12 mouse cellular contexts compared by ENCODE assay signal in genomic region chr1:58291394-58292300, GRCm38 (mm10). TPM values are rescaled to one million over a fixed set of nuclear protein-coding genes. Genes with fewer than 3 reads are reported as not detected.
A peak's percentile ranks its signal among the peaks of the same experiment; 100 is the strongest.
DNase-seq lines count a peak whose midpoint lies in the region; ATAC-seq and TF ChIP-seq lines count a peak whose summit lies in the region.
"Had no signal": no experiment of that assay in that cellular context is flagged by ENCODE, and none has a peak within 500 bp of the region (broad histone marks: within the 10 kb centered on the region; RNA-seq: fewer than 3 reads in every experiment).

No protein-coding gene starts in this region.

- ATAC-seq in forebrain, postnatal 0 days = peak; percentile 53; the same call in 1 of the 2 replicates
- no peak for ATAC-seq in forebrain, embryonic 12.5 days (ENCODE audit: low FRiP score)
- ATAC-seq in lung, embryonic 14.5 days (ENCODE audit: insufficient read depth) = peak; percentile 63; the same call in 1 of the 2 replicates
- no peak for ATAC-seq in midbrain, embryonic 13.5 days

- DNase-seq in forebrain, postnatal 0 days = peak; percentile 62
- peak; percentile 70 for DNase-seq in lung, embryonic 14.5 days
- DNase-seq in lung, adult 2 months = no peak
- peak; percentile 23 to 35 for DNase-seq in gastrocnemius, postnatal 36 days
- DNase-seq in right cerebral cortex, postnatal 14 days = peak; percentile 24
- no peak for DNase-seq in kidney, postnatal 25 days
- DNase-seq: thymus, adult 2 months had no signal

- intact Hi-C loops in gastrocnemius, postnatal 36 days (cut with DNase I) = no loop called here

- TF ChIP-seq CTCF in forebrain, postnatal 0 days (IDR thresholded peaks at IDR 0.05; ENCODE audit: low read depth) = no peak
- no peak for TF ChIP-seq CTCF in lung, embryonic 14.5 days (IDR thresholded peaks at IDR 0.05; ENCODE audit: low read depth)
- no peak for TF ChIP-seq CTCF in lung, adult 2 months (IDR thresholded peaks at IDR 0.05; ENCODE audit: insufficient read depth, low read length)

- H3K4me1 ChIP-seq in forebrain, postnatal 0 days (ENCODE audit: insufficient read depth) = peaks cover 6% of the 10 kb centered on the region; the same call in 1 of the 2 replicates
- peaks cover 4% of the 10 kb centered on the region; the same call in 1 of the 2 replicates for H3K4me1 ChIP-seq in forebrain, embryonic 12.5 days
- peaks cover 5% of the 10 kb centered on the region; the same call in 1 of the 2 replicates for H3K4me1 ChIP-seq in lung, embryonic 14.5 days (ENCODE audit: insufficient read depth)
- no peaks in the 10 kb centered on the region for H3K4me1 ChIP-seq in lung, adult 2 months (ENCODE audit: control insufficient read depth, insufficient read depth, low read length)
- H3K4me1 ChIP-seq in midbrain, embryonic 13.5 days (replicated peaks) = no peaks in the 10 kb centered on the region
- H3K4me1 ChIP-seq: neural tube, embryonic 12.5 days had no signal

- H3K36me3 ChIP-seq in forebrain, postnatal 0 days (ENCODE audit: insufficient read depth) = no peaks in the 10 kb centered on the region
- H3K36me3 ChIP-seq in forebrain, embryonic 12.5 days (replicated peaks) = no peaks in the 10 kb centered on the region
- H3K36me3 ChIP-seq in lung, embryonic 14.5 days (ENCODE audit: insufficient read depth) = no peaks in the 10 kb centered on the region
- H3K36me3 ChIP-seq in midbrain, embryonic 13.5 days = no peaks in the 10 kb centered on the region
- H3K36me3 ChIP-seq: neural tube, embryonic 12.5 days had no signal

- no peaks in the 10 kb centered on the region for H3K27me3 ChIP-seq in forebrain, postnatal 0 days (ENCODE audit: insufficient read depth, low read length)
- no peaks in the 10 kb centered on the region for H3K27me3 ChIP-seq in forebrain, embryonic 12.5 days
- H3K27me3 ChIP-seq in lung, embryonic 14.5 days (ENCODE audit: insufficient read depth, low read length) = no peaks in the 10 kb centered on the region
- H3K27me3 ChIP-seq in midbrain, embryonic 13.5 days = no peaks in the 10 kb centered on the region
- H3K27me3 ChIP-seq: neural tube, embryonic 12.5 days had no signal

- H3K4me2 ChIP-seq in forebrain, postnatal 0 days (ENCODE audit: low read depth) = no peak overlapping the region
- no peak overlapping the region for H3K4me2 ChIP-seq in forebrain, embryonic 12.5 days
- no peak overlapping the region for H3K4me2 ChIP-seq in lung, embryonic 14.5 days
- H3K4me2 ChIP-seq in midbrain, embryonic 13.5 days (replicated peaks) = no peak overlapping the region
- H3K4me2 ChIP-seq: neural tube, embryonic 12.5 days had no signal

- no peaks in the 10 kb centered on the region for H3K9me3 ChIP-seq in forebrain, postnatal 0 days (ENCODE audit: low read length)
- H3K9me3 ChIP-seq in forebrain, embryonic 12.5 days = no peaks in the 10 kb centered on the region
- no peaks in the 10 kb centered on the region for H3K9me3 ChIP-seq in lung, embryonic 14.5 days (ENCODE audit: low read depth, low read length)
- no peaks in the 10 kb centered on the region for H3K9me3 ChIP-seq in midbrain, embryonic 13.5 days
- H3K9me3 ChIP-seq: neural tube, embryonic 12.5 days had no signal

- WGBS in forebrain, postnatal 0 days = 48% methylated on average over 13 of the region's 13 CpGs
- 67% methylated on average over 13 of the region's 13 CpGs for WGBS in forebrain, embryonic 12.5 days
- 37% methylated on average over 13 of the region's 13 CpGs for WGBS in lung, embryonic 14.5 days
- 39% methylated on average over 13 of the region's 13 CpGs for WGBS in lung, adult 2 months
- WGBS in midbrain, embryonic 13.5 days = 65% methylated on average over 13 of the region's 13 CpGs

- no peak overlapping the region for H3K9ac ChIP-seq in forebrain, postnatal 0 days
- no peak overlapping the region for H3K9ac ChIP-seq in forebrain, embryonic 12.5 days
- no peak overlapping the region for H3K9ac ChIP-seq in lung, embryonic 14.5 days
- no peak overlapping the region for H3K9ac ChIP-seq in midbrain, embryonic 13.5 days (replicated peaks)
- H3K9ac ChIP-seq: neural tube, embryonic 12.5 days had no signal

- no peak overlapping the region for H3K27ac ChIP-seq in forebrain, postnatal 0 days (ENCODE audit: low read depth, low read length)
- no peak overlapping the region for H3K27ac ChIP-seq in forebrain, embryonic 12.5 days
- H3K27ac ChIP-seq in lung, embryonic 14.5 days (ENCODE audit: low read depth) = peak overlapping the region; percentile 54; the same call in 1 of the 2 replicates
- no peak overlapping the region for H3K27ac ChIP-seq in midbrain, embryonic 13.5 days
- H3K27ac ChIP-seq: neural tube, embryonic 12.5 days had no signal

- H3K4me3 ChIP-seq in forebrain, postnatal 0 days (ENCODE audit: low read depth, low read length) = no peak overlapping the region
- no peak overlapping the region for H3K4me3 ChIP-seq in forebrain, embryonic 12.5 days (replicated peaks)
- no peak overlapping the region for H3K4me3 ChIP-seq in lung, embryonic 14.5 days (ENCODE audit: low read depth, low read length)
- no peak overlapping the region for H3K4me3 ChIP-seq in lung, adult 2 months (replicated peaks; ENCODE audit: extremely low read depth, low read depth, low read length)
- no peak overlapping the region for H3K4me3 ChIP-seq in midbrain, embryonic 13.5 days (replicated peaks)
- H3K4me3 ChIP-seq: neural tube, embryonic 12.5 days had no signal

- TF ChIP-seq POLR2A in lung, adult 2 months (IDR thresholded peaks at IDR 0.05; ENCODE audit: borderline replicate concordance, extremely low read depth, low read depth, low read length) = no peak

RNA-seq across cellular contexts. Expression of gene Aox2, which starts 13.5 kb away (rescaled TPM):
- 0.05 TPM in 1 of 2 replicates, not detected in the other for total RNA-seq in forebrain, postnatal 0 days (2014; rRNA removed)
- not detected in 2 replicates for polyA plus RNA-seq in forebrain, postnatal 0 days (2015; fragmentation: Nextera tagmentation; extraction: Ambion mirVana)
- polyA plus RNA-seq in forebrain, embryonic 12.5 days (2016; fragmentation: Nextera tagmentation; extraction: Ambion mirVana) = 0.09 and 0.15 TPM in 2 replicates
- 0.03 TPM in 1 of 2 replicates, not detected in the other for polyA plus RNA-seq in lung, embryonic 14.5 days (2014; fragmentation: Nextera tagmentation; extraction: Ambion mirVana)
- polyA plus RNA-seq in lung, adult 2 months (2012; rRNA removed) = not detected in 2 replicates
- total RNA-seq in gastrocnemius, postnatal 36 days (2021) = under 1 TPM in 1 of 2 experiments, not detected in 1; 0.13 TPM
- 0.05 TPM in 1 of 2 replicates, not detected in the other for polyA plus RNA-seq in midbrain, embryonic 13.5 days (2015; fragmentation: Nextera tagmentation; extraction: Ambion mirVana)
- polyA plus RNA-seq: embryonic facial prominence, embryonic 11.5 days; liver, adult 2 months; neural tube, embryonic 12.5 days had no signal

Comparison
In these comparisons a context has a peak if more than half of its experiments do, and no peak if none do; other contexts are left out.
1. ATAC-seq: peak in forebrain, postnatal 0 days (single experiment) and lung, embryonic 14.5 days (single experiment); none in forebrain, embryonic 12.5 days (single experiment) and midbrain, embryonic 13.5 days (single experiment).
2. DNase-seq: peak in forebrain, postnatal 0 days (single experiment), lung, embryonic 14.5 days (single experiment), gastrocnemius, postnatal 36 days (2 of 2) and right cerebral cortex, postnatal 14 days (single experiment); none in lung, adult 2 months (single experiment) and kidney, postnatal 25 days (0 of 2).